Mouse (Mus musculus): ENCODE data around the gene Rnls.

Rnls gene

DNA sequence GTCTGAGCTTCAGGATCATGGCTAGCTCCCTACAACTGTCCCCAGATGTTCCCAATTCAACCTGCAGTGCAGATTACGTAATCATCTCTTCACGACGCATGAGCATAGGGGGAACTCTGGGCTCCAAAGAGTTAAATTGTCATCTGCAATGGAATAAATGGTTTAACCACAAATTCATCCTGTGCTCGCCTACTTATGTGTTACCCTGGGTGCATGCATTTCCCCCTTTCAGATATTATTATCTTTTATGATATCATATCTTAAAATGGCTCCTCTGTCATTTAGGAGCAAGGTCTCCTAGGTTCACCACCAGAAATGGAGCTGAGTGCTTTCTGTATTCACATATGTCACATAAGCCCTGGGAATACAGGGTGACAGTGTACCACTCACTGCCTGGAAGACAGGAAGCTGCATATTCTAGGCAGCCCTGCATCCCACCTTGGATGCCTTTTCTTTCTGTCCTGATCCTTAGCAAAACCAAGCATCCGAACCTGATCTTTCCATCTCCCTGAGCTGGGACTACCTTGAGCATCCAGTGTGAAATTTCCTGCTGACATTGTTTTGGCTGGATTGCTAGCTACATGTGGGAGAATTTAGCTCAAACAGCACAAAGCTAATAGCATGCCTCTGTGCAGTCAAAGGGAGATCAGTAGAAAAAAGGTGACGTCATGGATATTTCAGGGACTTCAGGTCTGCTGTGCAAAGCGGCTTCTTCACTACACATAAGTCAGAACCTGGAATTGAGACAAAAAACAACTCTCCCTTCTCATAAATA lies 289.9 kb downstream of the Rnls start:
- DNase-seq (ENCODE audit: low spot score): no peak

DNA sequence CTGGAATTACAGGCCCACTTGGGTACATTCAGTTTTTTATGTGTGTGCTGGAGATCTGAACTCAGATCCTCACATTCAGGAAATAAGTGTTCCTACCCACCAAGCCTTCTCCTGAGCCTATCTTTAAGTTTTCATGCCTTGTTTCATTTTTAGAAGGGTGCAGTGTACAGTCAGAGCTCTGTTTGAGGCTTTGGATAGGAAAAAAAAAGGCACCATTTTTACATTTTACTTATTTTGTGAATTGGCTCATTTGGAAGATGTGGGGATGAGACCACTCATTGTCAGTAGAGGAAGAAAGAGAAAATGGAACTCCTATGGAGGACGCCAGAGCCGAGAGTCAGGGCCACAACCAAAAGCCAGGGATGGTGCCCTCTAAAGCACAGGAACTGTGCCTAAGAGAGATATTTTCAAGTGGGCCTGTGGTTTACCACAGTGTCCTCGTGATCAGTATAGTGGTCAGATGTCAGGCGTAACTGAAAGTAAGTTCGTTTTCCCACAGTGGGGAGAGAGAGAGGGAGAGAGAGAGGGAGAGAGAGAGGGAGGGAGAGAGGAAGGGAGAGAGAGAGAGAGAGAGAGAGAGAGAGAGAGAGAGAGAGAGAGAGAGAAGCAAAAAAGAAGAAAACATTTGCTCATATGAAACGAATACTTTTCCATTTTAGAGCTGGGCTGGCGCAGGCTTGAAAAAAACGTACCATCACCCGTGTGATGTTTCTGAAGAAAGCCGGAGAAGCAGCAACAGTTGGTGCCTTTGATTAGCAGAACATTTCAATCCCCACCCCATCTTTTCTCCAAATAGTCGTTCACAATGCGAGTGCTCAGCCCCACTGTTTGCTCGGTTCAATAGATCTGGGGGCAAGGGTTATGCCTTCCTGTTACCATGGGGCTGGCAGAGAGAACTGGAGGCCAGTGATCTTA lies 290.7 kb downstream of the Rnls start:
- DNase-seq (ENCODE audit: low spot score): no peak

DNA sequence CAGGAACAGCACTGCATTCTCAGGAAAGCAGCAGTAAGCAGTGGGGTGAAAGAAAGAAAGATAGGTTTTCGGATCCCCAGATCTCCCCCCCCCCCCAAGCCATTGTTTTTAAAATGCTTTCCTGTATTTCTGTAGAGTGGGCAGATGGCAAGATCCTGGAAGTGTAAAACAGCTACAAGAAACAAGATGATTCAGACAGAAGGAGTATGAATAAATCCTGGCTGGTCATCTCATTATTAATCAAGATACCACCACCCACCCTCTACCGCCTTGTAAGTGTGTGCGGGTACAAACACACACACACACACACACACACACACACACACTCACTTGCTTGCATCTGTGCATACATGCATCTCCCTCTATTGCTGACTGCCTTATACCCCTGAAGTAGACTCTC lies 291.5 kb downstream of the Rnls start:
- DNase-seq (ENCODE audit: low spot score): no peak

DNA sequence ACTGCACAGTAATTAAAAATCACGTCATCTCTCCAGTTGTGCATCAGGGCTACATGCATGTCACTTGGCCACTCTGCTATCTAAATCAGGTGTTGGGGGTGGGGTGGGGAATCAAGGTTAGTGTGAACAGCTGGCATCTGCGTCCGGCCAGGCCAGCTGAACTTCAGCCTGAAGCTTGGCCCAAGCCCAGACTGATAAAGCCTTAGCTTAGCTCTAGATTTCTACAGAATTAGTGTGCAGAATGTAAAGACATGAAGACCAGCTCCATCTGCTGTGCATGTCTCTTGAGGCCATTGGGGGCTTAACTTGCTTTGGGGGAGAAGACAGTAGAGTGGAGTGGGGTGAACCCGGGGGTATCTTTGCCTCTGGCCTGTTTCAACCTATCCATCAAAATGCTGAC lies 292.1 kb downstream of the Rnls start:
- no peak for DNase-seq (ENCODE audit: low spot score)

DNA sequence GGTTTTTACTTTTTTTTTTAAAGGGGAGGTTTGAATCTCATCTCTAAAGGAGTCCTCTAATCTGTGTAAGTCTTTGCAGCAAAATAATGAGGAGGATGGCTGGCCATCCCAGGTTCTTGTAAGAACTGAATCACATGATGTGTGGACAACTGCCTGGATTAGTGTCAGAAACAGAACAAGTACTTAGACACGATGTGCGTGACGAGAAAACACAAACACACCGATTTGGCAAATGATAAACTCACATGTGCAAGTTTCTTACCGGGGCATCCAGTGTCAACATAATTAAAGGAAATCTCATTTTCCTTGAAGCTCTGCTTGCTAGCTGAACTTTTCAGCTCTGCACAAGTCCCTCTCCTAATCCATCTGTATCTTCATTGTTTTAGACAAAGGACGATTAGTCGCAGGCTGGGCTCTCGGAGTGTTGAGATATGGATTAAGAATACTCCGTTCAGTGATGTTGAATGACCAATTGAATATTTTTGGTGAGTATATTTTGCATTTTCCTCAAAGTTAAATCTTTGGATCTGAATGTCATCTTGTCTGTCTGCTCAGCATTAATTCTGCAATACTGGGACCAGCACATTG lies 292.8 kb downstream of the Rnls start:
- no peak for DNase-seq (ENCODE audit: low spot score)

DNA sequence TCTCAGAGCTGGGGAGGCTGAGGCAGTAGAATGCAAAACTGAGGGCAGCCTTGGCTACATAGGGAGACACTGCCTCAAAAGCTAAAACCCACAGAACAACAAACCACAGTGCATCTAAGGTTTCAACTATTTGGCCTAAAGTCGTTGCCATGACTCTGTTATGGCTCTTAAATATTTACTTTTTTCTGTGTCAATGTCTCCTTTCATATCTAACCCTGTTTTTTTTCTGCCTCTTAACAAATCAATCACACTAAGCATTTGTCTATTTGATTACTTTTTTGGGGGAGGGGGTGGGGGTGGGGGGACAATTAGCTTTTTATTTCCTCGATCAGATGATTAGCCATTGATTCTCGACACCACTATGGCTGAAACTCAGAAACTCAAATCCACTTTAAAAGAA lies 294.4 kb downstream of the Rnls start:
- no peak for DNase-seq (ENCODE audit: low spot score)

DNA sequence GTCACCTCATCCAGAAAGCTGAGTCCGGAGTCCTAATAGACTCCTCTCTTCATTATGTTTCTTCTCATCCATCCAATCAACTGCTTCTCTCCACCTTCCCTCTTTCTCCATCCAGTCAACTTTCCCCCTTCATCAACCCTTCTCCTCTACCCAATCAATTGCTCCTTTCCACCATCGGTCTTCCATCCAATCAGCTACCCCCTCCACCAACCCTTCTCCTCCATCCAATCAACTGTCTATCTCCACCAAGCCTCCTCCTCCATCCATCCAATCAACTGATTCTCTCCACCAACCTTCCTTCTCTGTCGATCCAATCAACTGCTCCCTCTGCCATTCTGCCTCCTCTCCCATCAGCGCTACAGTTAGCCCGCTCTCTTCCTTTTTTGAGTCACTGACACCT lies 295.5 kb downstream of the Rnls start:
- no peak for DNase-seq (ENCODE audit: low spot score)

DNA sequence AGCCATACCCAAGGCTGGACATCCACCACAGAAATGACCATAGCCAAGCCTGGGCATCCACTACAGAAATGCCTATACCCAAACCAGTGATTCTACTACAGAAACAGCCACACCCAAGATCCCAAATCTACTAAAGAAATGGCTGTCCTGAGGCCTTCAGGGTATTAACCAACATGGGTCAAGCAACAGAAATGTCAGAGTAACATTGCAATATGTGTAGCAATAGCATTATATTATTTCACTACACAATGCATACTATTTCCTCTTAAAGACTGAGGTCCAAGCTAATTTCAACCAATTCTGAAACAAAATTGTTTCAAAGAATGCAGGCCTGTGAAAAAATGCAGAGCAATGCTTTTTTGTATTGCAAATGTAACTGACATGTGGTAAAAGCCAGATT lies 299.5 kb downstream of the Rnls start:
- no peak for DNase-seq (ENCODE audit: low spot score)

DNA sequence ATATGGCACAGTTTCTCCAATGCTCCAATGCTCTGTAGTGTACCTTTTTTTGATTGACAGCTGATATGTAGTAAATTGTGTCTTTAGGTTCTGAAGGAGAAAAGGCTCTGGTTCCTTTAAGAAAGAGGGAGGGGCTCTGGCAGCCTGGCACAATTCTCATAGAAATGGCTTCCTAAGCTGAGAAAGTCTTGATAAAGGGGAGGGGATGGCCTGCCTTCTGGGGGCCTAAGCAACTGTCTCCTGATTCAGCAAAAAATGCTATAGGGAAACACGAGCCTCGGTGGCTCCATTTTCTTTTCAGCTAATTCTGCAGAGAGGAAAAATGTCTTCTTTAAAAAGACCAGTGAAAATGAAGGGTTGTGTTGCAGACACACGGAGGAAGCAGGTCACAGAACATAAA lies 300.8 kb downstream of the Rnls start:
- no peak for DNase-seq (ENCODE audit: low spot score)

DNA sequence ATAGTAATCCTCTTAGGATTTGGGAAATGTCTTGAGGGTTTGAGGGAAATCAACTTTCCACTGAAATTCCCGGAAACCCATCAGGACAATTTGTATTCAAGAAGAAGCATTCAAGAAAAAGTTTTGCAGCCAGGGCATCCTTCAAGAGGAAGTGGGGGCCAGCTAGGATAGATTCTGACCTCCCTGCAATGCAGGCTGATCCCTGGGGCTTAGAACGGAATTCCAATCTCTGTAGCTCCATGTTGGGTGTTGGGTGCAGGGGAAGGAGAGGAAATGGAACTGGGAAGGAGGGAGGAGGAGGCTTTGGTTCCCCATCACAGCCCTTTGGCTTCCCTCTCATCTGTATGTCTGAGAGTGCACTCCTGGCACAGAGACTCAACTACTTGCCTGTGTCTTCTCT lies 303.2 kb downstream of the Rnls start:
- DNase-seq (ENCODE audit: low spot score): no peak

DNA sequence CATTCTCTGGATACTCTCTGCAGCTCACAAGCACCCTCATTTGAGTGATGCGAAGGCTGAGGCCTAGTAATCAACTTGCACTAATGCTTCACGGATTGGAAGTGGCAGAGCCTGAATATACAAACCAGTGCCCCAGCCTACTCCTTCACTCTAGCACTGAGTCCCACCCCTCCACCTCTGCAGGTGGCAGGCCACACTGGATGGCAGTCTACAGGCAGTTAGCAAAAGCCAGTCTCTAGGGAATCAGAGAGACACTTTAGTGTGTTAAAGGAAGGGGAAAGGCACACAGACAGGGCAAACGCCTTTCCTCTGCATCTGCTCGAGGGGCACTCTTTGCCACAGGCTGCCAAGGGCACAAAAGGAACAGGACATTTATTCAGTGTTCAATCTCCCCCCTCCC lies 304.1 kb downstream of the Rnls start:
- no peak for DNase-seq (ENCODE audit: low spot score)

Measured in layer of hippocampus, adult 11-12 months (tissue).